Mouse (Mus musculus) E14TG2a.4 (cell line): ENCODE data around the gene Ykt6.

Source experiments
- H3K27me3 ChIP-seq: 2 replicates; pipeline ENCODE4 v1.6.1; 2014; ENCODE audit warnings: low read length, control low read depth; ENCODE audit not compliant: insufficient read depth
- H3K36me3 ChIP-seq: 2 replicates; pipeline ENCODE4 v1.6.1; 2014; ENCODE audit warnings: low read length, control low read depth; ENCODE audit not compliant: insufficient read depth
- H3K4me1 ChIP-seq: replicated peaks from 2 replicates; pipeline ENCODE4 v1.6.1; 2014; ENCODE audit warnings: low read depth, low read length, control low read depth
- H3K4me3 ChIP-seq: replicated peaks from 2 replicates; pipeline ENCODE4 v1.5.1; 2014; ENCODE audit warnings: mild to moderate bottlenecking, low read length
- H3K9me3 ChIP-seq: 2 replicates; pipeline ENCODE4 v1.6.1; 2014; ENCODE audit warnings: low read length, control low read depth
- CTCF ChIP-seq: conservative IDR thresholded peaks from 2 replicates; pipeline ENCODE4 v1.5.1; 2014; ENCODE audit warnings: low read length
- NANOG ChIP-seq: IDR thresholded peaks from 2 replicates; pipeline ENCODE4 v1.6.1; 2014; ENCODE audit warnings: borderline replicate concordance, low read length, mixed read lengths
- POU5F1 ChIP-seq: IDR thresholded peaks from 2 replicates; pipeline ENCODE4 v1.6.1; 2014; ENCODE audit warnings: low read length, borderline replicate concordance

The Ykt6 gene

DNA sequence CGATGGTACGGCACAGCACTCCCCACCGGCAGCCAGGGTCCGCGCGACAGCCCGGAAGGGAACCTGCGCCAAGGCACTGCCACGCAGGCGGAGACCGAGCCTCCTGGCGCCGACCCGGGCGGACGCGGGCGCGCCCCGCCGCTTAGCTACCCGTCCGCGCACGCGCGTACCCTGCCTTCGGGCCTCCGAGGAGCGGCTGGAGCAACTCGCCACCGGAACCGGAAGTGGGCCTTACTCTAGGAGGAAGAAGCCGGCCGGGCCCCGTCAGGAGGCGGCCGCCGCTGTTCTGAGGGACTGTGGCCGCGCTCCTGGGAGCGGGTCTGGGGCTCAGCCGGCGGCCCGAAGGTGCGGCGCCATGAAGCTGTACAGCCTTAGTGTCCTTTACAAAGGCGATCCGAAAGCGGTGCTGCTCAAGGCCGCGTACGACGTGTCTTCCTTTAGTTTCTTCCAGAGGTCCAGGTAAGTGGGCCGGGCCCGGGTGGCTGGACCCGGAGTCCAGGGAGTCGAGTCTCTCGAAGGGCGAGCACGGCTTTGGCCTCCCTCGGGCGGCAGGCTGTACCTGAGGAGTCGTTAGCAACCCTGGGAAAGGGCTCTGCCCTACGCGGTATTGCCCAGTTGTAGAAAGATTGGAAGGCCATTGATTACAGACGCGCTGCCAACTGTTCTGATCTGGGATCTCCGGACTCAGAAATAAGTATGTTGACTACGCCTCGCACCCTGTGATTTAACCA lies at the start of gene Ykt6:
Ykt6 (plus strand) TSS at position 148 of the 731 bp plus-strand sequence.
- Histone ChIP-seq H3K27me3 (no peaks in the 10 kb centered on the region), H3K9me3 (no peaks in the 10 kb centered on the region), H3K4me1 (peaks cover 28% of the 10 kb centered on the region), H3K4me3 (peak within 1 kb of the TSS; percentile 92), H3K36me3 (peaks cover 18% of the 10 kb centered on the region)
- TF ChIP-seq NANOG (no peak), CTCF (no peak), POU5F1 (no peak)

DNA sequence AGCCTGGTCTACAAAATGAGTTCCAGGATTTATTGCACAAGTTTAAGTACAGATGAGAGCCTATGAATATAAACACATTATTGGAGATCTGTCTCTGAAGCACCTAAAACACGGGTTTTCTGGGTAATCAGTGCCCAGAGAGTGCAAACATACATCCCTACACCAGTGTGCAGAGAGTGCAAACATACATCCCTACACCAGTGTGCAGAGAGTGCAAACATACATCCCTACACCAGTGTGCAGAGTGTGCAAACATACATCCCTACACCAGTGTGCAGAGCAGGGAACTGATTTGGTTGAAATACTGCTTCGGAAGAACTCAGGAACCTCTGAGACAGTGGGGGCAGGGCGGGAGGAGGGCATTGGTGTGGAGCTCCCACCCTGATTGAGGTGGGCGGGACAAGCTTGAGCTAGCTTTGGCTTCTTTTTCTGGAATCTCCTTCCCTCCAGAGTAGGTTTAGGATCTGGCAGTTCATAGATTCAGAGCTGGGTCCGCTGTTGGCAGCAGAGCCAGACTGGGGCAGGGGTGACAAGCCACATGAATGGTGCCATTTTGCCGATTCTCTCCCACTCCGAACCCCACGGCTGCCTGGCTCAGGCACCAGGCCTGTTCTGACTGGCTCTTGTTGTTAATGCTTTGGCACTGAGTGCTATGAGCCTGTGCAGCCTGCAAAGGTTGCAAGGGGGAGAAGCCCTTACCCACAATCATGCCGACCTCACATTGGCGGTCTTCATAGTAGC lies 49.5 kb upstream of the Ykt6 start:
- Histone ChIP-seq H3K27me3 (peaks cover 43% of the 10 kb centered on the region), H3K36me3 (no peaks in the 10 kb centered on the region), H3K4me3 (peak overlapping the region; percentile 51), H3K9me3 (no peaks in the 10 kb centered on the region), H3K4me1 (peaks cover 42% of the 10 kb centered on the region)
- TF ChIP-seq NANOG: no peak
- no peak for TF ChIP-seq POU5F1
- no peak for TF ChIP-seq CTCF

DNA sequence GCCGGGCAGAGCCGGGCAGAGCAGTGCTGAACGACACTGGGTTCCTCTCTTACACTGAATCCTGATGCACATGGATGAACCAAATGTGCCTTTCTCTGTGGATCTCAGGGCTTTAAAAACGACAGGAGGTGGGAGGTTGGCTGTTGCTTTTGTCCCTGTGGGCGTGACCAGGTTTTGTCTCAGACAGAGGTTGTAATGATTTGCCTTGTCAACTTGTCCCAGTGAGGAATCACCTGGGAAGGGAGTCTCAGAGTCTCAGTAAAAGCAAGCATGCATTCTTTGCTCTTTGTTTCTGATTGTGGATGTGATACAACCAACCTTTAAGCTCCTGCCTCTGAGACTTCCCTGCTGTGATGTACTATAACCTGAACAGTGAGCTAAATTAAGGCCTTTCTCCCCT lies 48.4 kb upstream of the Ykt6 start:
- Histone ChIP-seq H3K4me1 (peaks cover 31% of the 10 kb centered on the region), H3K36me3 (no peaks in the 10 kb centered on the region), H3K9me3 (no peaks in the 10 kb centered on the region), H3K4me3 (no peak overlapping the region), H3K27me3 (peaks cover 32% of the 10 kb centered on the region)
- no peak for TF ChIP-seq POU5F1
- TF ChIP-seq CTCF: no peak
- TF ChIP-seq NANOG: no peak

DNA sequence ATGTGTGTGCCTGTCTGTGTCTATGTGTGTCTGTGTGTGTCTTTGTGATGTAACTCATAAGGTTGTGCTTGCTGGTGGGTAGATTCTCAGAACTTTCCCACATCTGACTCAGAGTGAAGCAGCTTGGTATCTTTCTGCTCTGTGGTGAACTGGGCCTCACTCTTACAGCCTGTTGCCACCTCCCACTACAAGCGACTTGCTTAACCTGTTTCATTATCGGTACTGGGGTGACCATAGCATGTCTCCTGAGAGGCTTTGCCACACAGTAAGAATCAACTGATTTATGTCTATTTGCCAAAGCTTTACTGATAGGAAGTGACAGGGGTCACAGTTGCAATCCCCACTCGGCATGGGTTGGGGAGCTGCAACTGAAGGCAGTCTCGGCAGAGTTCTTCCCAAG lies 46.9 kb upstream of the Ykt6 start:
- peaks cover 25% of the 10 kb centered on the region for H3K27me3 ChIP-seq
- H3K9me3 ChIP-seq: no peaks in the 10 kb centered on the region
- no peak for TF ChIP-seq POU5F1
- TF ChIP-seq CTCF: no peak
- TF ChIP-seq NANOG: no peak
- no peaks in the 10 kb centered on the region for H3K36me3 ChIP-seq
- peaks cover 20% of the 10 kb centered on the region for H3K4me1 ChIP-seq
- H3K4me3 ChIP-seq: no peak overlapping the region

DNA sequence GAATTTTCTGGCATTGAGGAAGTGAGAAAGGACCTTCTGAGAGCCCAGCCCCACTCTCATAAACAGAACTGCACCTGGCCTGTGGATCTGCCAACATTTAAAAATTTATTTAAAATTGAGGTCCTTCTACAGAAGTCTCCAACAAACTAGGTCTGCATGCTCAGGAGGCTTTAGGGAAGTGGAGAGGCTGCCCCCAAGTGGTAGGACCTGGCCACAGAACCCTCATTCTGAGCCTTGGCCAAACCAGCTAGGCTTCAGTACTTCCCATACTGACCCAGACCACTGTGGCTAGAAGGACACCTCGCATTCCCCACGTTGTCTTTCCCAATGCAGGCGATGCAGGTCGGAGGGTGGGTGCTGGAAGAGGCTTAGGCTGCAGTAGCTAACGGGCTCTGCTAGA lies 42.9 kb upstream of the Ykt6 start:
- H3K27me3 ChIP-seq: peaks cover 33% of the 10 kb centered on the region
- no peaks in the 10 kb centered on the region for H3K36me3 ChIP-seq
- TF ChIP-seq NANOG: no peak
- peak; percentile 69 for TF ChIP-seq CTCF
- H3K4me3 ChIP-seq: no peak overlapping the region
- no peaks in the 10 kb centered on the region for H3K9me3 ChIP-seq
- H3K4me1 ChIP-seq: peaks cover 8% of the 10 kb centered on the region

DNA sequence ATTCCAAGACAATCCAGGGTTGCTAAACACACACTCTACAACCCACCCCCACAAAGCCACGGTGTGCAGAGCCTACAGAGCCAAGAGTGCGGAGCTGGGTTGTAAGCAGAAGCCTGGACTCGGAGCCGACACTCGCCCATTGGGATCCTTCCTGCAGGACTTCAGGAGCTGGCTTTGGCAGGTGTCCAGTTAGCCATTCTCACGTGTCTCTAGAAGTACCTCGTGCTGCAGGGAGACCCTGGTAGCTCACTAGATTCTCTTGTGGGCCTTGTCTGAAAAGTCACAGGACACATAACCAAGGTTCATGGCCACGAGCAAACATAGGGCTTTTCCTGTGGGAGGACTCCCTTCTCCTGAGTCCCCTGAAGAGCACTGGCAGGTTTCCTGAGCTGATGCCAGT lies 42.2 kb upstream of the Ykt6 start:
- no peaks in the 10 kb centered on the region for H3K9me3 ChIP-seq
- H3K4me1 ChIP-seq: peaks cover 8% of the 10 kb centered on the region
- no peaks in the 10 kb centered on the region for H3K36me3 ChIP-seq
- no peak overlapping the region for H3K4me3 ChIP-seq
- no peak for TF ChIP-seq CTCF
- TF ChIP-seq NANOG: no peak
- no peak for TF ChIP-seq POU5F1
- peaks cover 33% of the 10 kb centered on the region for H3K27me3 ChIP-seq

DNA sequence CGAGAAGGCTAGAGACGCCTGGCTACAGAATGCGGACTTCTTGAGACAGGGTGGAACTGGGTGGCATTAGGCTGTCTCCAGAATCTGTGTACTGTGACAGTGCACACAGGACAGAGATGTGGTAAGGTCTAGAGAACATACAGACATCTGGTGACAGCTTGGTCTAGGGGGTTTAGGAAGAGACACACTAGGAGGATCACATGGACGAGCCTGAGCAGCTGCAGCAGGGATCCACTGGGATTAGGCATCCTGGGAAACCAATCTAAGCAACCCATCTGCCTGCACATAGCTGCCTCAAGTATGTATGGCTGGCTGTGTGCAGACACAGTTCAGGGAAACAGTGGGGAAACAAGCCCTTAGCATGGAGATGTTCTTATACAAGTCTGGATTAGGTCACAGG lies 41.6 kb upstream of the Ykt6 start:
- Histone ChIP-seq H3K9me3 (no peaks in the 10 kb centered on the region), H3K36me3 (no peaks in the 10 kb centered on the region), H3K4me3 (no peak overlapping the region), H3K4me1 (peaks cover 11% of the 10 kb centered on the region), H3K27me3 (peaks cover 33% of the 10 kb centered on the region)
- TF ChIP-seq CTCF (no peak), NANOG (no peak), POU5F1 (no peak)

DNA sequence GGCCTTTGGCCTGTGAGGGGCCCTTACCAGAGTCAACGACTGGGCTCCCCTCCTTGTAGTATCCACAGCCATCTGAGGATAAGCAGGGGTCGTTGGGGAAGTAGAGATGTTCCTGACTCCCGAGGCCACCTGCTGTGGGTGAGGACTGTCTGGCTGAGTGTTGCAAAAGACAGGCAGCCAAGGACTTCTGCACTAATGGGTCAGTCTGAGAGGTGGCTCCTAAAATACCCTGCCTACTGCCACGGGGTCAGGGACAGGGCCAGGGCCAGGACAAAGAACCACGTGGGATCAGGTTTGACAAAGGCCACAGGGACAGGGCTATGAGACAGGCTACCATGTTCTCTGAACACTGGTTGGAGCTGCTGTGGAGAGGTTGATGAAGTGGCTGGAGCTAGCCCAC lies 40.6 kb upstream of the Ykt6 start:
- Histone ChIP-seq H3K36me3 (no peaks in the 10 kb centered on the region), H3K4me3 (no peak overlapping the region), H3K27me3 (peaks cover 33% of the 10 kb centered on the region), H3K9me3 (no peaks in the 10 kb centered on the region), H3K4me1 (peaks cover 14% of the 10 kb centered on the region)
- TF ChIP-seq CTCF: no peak
- TF ChIP-seq POU5F1: no peak
- TF ChIP-seq NANOG: no peak
